Mouse (Mus musculus) cerebellum, postnatal 25 days (tissue): ENCODE data around the gene Vrk3.

Experiments used
- DNase-seq, 2 experiments: peaks; one replicate each; pipeline ENCODE4 v3.0.0; 2021; ENCODE audit warnings: mixed read lengths in 2 of 2

Gene Vrk3

GRCm38 (mm10) chr7:44819391-44819790 lies 71.2 kb downstream of the Vrk3 start:
- no peak for DNase-seq

- peak in 1 of 2 experiments; percentile 14 for DNase-seq
These were observed 71.7 kb downstream of the Vrk3 start for GRCm38 (mm10) chr7:44819863-44820262.

GRCm38 (mm10) chr7:44820525-44820924 lies 72.3 kb downstream of the Vrk3 start:
- DNase-seq = peak; percentile 1

- peak; percentile 1 to 4 for DNase-seq
These were observed 73.6 kb downstream of the Vrk3 start for GRCm38 (mm10) chr7:44821666-44822448.

GRCm38 (mm10) chr7:44823409-44823808 lies 75.2 kb downstream of the Vrk3 start:
- peak in 1 of 2 experiments; percentile 5 for DNase-seq

- DNase-seq = peak; percentile 80 to 91
These were observed 76.7 kb downstream of the Vrk3 start for GRCm38 (mm10) chr7:44824872-44825271.

GRCm38 (mm10) chr7:44826771-44827170 lies 78.6 kb downstream of the Vrk3 start:
- no peak for DNase-seq
